Mouse (Mus musculus): ENCODE data around the gene Actl7b. TPM values are rescaled to one million over a fixed set of nuclear protein-coding genes. Genes with fewer than 3 reads are reported as not detected.

Gene Actl7b
- total RNA-seq (2021): under 1 TPM in 1 of 2 experiments, not detected in 1; 0.24 TPM
- long read RNA-seq, experiment 1: 0 reads
- long read RNA-seq, experiment 2: 0 reads

DNA sequence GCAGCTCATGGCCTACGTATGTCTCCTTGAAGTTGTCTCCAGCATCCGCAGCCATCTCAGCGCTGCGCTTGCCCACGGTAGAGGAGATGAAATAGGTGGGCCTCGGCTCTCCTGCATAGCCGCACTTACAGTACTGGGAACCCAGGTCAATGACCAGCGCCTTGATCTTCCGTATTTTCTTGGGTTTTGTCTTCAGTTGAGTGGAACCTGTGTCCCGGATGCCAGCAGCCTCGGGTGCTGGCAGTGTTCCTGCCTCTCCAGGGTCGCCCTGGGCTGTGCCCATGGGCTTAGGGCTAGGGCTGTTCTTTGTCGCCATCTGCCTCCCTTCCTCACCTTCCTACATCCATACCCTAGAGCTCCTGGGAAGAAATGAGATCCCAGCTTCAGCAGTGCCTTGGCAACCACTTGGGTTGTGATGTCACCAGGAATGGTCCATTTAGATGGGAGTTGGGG, at the start of gene Actl7b:
Gene Actl7b, minus strand, starts transcription at position 403 of the 453 bp plus-strand sequence.
- intact Hi-C loops (cut with DNase I): no loop called here
- no peak for DNase-seq (ENCODE audit: low spot score in 2 of 2)

DNA sequence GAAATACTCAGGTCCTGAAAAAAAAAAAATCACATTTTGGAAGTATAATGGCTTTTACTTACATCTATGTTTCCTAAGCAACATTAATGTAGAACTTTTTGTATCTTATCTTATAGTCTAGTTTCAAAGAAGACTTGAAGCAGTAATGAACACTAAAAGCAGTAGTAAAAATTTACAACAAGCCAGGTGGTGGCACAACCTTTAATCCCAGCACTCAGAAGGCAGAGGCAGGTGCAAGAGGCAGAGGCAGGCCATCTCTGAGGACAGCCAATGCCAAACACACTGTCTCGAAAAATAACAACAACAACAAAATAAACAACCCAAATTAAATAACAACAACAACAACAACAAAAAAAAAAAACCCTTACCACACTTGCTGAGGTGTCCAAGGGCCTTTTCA, 29.8 kb upstream of the Actl7b start:
- DNase-seq (ENCODE audit: low spot score in 2 of 2): no peak
- intact Hi-C loops (cut with DNase I): no loop called here

DNA sequence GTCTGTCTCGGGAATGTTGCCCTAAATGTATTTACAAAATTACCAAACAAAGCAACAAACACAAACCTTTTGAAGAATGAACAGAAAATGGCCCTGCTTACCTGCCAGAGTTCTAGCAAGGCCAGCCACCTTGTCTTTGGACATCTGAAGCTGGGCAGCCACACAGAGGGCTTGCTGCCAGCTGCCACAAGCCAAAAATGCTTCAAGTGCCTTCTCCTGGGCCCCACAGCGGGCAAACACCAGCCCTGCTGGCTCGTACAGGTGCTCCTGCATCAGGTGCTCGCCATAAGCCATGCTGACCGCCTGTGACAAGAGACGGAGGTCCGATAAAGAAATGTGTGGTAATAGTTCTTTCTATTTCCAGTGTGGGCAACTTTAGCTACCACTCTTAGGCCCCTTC, 27.7 kb upstream of the Actl7b start:
- intact Hi-C loops (cut with DNase I): no loop called here
- DNase-seq (ENCODE audit: low spot score in 2 of 2): no peak

DNA sequence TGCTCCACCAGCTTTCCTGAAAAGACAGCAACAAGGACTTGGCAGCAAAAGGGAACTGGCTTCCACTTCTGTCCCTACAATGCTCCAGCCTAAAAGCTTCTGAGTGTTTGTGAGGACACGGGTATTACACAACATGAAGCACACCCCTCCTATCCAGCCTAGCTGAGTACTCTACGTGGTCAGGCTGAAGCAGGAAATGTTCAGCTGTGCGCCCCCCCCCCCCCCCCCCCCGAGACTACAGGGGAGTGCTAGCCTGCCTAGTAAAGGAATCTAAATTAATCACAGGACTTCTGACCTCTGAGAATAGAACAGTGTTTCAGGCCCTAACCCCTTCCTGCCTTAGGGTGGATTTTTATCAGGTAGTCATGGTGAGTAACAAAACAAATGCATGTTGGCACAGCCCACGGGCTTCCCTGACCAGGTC, 26.6 kb upstream of the Actl7b start:
- intact Hi-C loops (cut with DNase I): no loop called here
- DNase-seq (ENCODE audit: low spot score in 2 of 2): peak in 1 of 2 experiments; percentile 38

DNA sequence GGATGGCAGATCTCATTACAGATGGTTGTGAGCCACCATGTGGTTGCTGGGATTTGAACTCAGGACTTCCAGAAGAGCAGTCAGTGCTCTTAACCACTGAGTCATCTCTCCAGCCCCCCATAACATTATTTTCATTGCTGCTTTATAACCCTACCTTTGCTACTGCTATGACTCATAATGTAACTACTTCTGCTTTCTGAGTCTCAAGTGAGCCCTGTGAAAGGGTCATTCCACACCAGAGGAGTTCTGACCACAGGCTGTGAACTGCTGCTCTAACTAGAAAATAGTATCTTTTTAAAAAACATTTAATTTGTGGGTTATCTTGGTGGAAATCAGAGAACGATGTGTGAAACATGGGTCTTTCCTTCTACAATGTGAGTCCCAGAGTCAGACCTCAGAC, 16.4 kb upstream of the Actl7b start:
- intact Hi-C loops (cut with DNase I): no loop called here
- no peak for DNase-seq (ENCODE audit: low spot score in 2 of 2)

DNA sequence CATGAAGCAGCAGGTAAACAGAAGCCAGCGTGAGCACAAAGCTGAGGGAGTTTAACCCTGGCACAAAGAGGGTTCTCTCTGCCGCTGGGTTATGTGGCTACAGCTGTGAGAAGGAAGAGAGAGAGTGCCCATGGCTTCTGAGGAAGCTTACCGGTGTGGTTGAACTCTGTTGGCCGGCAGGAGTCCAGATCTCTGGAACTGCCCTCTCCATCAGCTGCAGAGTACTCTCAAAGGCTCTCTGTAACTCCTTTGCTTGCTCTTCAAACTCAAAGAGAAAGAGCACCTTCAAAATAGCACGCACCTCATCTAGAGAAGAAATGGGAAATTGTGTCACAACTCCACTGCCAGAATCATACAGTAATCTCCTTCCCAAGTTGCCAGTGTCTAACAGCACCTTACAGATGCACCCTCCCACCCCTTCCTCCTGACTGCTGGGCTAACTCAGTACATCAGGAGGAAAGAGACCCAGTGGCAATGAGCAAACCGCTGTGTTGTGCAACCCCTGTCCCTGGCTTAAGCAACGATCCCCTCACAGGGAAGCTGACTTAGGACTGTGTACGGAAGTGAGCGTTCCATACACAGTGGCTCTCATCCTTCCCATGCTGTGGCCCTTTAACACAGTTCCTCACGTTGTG, 15.8 kb upstream of the Actl7b start:
- DNase-seq (ENCODE audit: low spot score in 2 of 2): no peak
- intact Hi-C loops (cut with DNase I): no loop called here

DNA sequence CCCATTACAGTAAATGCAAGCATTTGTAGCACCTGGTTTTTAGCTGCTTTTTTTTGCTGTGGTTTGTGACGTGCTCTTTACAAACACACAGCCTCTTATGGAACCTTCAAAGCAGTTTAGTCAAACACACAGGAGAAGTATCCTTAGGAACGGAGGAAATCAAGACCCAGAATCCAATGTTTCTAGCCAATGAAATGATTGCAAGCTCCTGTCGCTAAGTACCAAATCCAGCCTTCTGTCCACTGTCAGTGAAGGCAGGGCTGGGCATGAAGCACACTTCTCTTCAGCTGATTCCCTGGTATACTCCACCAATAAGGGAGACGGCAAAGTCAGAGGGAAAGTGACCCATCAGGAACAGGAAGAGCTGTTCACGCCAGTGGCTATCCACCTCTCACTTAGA, 14.8 kb upstream of the Actl7b start:
- DNase-seq (ENCODE audit: low spot score in 2 of 2): no peak
- intact Hi-C loops (cut with DNase I): no loop called here

DNA sequence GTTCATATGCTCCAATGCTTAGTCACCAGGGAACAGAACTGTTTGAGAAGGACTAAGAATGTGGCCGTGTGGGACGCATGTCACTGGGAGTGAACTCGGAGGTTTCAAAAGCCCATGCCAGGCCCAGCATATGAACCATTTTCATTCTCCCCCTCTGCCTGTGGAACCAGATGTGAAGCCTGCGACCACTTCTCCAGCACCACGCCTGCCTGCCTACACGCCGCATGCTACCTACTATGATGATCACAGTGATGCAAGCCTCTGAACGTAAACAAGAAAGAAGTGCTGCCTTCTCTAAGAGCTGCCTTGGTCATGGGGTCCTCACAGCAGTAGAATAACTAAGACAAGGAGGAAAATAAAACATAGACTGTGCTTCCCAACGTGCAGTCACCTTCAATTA, 6.2 kb upstream of the Actl7b start:
- intact Hi-C loops (cut with DNase I): no loop called here
- DNase-seq (ENCODE audit: low spot score in 2 of 2): no peak

DNA sequence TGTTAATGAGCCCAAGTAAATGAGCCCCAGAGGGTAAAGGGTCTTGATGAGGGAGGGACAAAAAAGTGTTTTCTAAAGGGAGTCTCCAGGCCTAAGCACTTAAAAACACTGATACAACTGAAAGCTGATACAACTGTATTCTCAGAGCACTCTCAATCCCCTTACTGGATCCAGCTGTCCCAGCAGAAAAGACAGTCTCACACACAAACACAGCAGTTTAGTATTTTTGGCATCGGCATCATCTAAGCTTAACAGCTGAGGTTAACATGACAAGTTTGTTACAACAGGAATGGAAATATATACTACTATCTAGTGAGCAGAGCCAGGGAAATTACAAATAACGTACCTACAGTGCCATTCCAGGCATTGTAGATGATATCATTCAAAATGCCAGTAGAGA, 5.1 kb upstream of the Actl7b start:
- no peak for DNase-seq (ENCODE audit: low spot score in 2 of 2)
- intact Hi-C loops (cut with DNase I): no loop called here

DNA sequence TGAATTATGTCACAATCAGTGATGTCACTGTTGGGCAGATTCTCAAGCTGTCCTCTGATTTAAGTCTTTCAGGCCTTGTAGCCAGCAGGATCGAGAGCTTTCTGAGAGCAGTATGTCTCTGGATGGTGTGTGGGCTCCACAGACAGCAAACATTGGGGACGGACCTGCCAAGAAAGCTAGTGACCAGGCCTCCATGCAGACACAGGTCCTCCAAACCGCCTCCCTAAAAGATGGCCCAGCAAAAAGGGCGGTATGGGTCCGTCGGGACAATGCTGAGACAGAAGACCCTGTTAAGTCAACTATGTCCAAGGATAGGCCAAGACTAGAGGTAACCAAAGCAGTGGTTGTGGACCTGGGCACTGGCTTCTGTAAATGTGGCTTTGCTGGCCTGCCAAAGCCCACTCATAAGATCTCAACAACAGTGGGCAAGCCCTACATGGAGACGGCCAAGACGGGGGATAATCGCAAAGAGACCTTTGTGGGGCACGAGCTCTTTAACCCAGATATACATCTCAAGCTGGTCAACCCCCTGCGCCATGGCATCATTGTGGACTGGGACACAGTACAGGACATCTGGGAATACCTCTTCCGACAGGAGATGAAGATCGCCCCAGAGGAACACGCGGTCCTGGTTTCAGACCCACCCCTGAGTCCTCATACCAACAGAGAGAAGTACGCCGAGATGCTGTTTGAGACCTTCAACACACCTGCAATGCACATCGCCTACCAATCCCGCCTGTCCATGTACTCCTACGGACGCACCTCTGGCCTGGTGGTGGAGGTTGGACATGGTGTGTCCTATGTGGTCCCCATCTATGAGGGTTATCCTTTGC, 2.3 kb upstream of the Actl7b start, which contains the start of gene Actl7a:
Gene Actl7a, plus strand, starts transcription at position 51 of the 833 bp plus-strand sequence.
- intact Hi-C loops (cut with DNase I): no loop called here

DNA sequence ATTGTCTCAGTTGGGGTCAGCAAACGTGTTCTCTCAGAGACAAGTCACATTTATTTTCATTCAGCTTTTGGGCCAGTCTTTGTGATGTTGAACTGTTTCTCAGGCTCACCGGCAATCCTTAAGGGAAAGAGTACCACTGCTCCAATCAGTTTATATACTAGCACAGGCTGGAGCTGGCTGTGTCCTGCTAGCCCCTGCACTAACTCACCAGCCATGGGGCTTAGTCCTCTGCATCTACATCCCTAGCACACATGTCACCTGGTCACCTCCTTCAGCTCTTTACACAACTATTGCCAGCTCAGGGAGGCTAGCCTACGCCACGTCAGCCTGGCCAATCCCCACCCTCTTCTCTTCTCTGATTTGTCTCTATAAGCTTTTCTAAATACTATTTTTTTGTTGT, 1.5 kb upstream of the Actl7b start:
- no peak for DNase-seq (ENCODE audit: low spot score in 2 of 2)
- intact Hi-C loops (cut with DNase I): no loop called here

More for the DNA sequence above, 2.3 kb upstream of the Actl7b start, which contains the start of gene Actl7a:
- DNase-seq (ENCODE audit: low spot score in 2 of 2): no peak

DNA sequence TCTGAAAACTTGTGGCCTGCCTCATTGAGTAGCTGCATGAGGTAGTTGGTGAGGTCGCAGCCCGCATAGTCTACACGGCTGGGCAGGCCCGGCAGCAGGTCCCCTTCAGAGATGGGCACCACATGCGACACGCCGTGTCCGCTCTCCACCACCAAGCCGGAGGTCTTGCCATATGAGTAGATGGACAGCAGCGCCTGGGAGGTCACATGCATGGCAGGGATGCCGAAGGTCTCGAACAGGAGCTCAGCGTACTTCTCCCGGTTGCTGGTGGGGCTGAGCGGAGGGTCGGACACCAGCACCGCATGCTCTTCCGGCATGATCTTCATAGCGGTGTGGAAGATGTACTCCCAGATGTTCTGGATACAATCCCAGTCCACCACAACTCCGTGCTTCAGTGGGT, 632 bp downstream of the Actl7b start:
- DNase-seq (ENCODE audit: low spot score in 2 of 2): no peak
- intact Hi-C loops (cut with DNase I): no loop called here

DNA sequence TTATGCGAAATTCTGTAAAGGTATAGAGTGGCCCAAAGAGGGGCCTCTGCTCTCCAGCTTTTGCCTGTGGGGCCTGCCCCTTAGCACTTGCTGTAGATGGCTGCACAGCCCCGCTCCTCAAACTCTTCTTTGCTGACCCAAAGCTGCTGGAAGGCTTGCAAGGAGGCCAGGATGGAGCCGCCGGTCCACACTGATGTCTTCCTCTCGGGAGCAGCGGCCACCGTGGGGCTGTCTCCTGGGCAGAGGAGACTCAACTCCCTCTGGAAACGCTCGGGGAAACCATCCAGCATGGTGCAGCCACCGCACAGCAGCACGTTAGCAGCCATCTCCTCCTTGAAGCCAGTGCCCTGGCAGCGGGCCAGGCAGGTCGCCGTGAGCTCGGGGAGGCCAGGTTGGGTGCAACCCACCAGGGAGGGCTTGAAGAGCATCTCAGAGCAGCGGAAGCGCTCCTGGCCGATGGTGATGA, 1.2 kb downstream of the Actl7b start, which contains the start of gene Gm26657:
Gene Gm26657, plus strand, starts transcription at position 51 of the 466 bp plus-strand sequence.
- DNase-seq (ENCODE audit: low spot score in 2 of 2): no peak
- intact Hi-C loops (cut with DNase I): no loop called here

DNA sequence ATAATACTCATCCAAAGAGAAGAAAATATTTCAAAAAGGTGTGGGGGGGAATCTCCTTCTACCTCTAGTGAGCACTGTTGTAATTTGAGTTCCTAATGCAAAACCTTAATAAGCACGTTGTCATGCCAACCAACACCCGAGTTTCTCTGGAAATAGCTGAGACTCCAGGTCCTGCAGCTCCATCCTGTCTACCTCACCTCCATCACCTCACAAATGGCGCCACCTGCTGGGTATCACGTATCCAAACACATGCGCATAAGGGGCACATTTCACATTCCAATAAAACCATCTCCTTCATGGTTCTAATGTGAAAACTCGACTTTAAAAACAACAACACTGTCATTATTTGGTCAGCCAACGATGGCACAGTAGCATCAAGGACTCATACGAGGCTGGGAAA, 15.4 kb downstream of the Actl7b start:
- intact Hi-C loops (cut with DNase I): no loop called here
- peak in 1 of 2 experiments; percentile 40 for DNase-seq (ENCODE audit: low spot score in 2 of 2)

DNA sequence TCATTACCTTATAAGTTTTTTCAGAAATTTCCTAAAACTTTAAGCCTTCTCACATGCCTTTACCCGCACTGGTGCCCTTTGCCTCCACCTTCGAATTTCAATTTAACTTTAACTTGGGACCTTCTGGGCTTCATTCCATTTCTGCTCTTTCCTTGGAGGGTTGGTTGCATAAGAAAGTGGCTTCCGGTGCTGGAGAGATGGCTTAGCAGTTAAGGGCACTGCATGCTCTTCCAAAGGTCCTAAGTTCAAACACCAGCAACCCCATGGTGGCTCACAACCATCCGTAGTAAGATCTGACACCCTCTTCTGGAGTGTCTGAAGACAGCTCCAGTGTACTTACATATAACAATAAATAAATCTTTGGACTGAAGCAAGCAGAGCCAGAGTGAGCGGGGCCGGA, 18.0 kb downstream of the Actl7b start:
- intact Hi-C loops (cut with DNase I): no loop called here
- DNase-seq (ENCODE audit: low spot score in 2 of 2): no peak

DNA sequence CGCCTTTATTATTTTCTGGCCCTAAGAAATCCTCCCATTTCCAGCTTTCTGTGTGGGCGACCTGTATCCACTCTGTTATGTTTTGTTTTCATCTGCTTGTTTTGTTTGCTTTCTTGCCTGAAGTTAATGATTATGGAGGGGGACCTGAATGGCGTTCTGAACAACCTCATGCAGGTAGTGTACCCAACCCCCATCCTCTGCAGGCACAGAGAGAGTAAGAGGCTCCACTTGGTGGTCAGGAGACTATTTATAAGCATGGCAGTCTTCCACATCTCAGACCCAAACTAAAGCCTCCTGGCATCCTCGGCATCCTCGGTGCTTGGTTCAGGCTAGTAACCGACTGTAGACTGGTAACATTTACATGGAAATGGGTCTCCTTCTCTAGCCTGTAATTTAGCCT, 18.9 kb downstream of the Actl7b start:
- intact Hi-C loops (cut with DNase I): no loop called here

DNA sequence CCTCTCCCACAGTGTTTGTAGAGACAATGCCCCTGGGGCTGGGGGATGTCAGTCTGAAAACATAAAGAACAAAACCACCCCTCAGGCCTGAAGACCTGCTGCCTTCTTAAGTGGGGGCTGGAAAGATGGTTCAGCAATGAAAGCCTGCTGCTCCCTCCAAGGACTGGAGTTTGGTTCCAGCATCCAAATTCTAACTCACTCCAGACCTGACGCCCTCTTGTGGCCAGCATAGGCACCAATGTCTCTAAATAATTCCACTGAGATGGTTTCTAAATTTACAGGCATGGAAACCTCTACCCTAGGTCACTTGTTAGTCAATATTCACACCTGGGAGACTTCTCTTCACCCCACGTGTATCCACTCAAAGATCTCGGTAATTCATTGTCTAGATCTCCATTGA, 19.8 kb downstream of the Actl7b start:
- no peak for DNase-seq (ENCODE audit: low spot score in 2 of 2)
- intact Hi-C loops (cut with DNase I): no loop called here

More for the DNA sequence above, 18.9 kb downstream of the Actl7b start:
- DNase-seq (ENCODE audit: low spot score in 2 of 2): no peak

DNA sequence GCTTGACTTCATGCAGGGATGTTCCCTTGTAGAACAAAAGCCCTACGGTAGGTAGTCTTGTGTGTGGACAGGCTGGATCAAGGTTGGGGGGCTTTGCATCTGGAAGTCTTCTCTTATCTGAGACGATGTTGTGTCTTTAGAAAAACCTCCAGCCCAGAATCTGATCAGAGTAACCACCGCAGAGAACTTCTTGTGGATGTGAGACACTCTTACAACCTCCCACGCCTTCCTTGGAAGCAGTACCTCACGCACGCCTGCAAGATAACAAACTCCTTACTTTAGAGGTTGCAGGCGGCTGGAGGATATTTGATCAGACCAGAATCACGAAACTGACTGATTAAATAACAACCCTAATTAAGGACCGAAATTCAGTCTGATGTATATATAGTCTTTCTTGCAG, 20.8 kb downstream of the Actl7b start:
- intact Hi-C loops (cut with DNase I): no loop called here
- DNase-seq (ENCODE audit: low spot score in 2 of 2): no peak

DNA sequence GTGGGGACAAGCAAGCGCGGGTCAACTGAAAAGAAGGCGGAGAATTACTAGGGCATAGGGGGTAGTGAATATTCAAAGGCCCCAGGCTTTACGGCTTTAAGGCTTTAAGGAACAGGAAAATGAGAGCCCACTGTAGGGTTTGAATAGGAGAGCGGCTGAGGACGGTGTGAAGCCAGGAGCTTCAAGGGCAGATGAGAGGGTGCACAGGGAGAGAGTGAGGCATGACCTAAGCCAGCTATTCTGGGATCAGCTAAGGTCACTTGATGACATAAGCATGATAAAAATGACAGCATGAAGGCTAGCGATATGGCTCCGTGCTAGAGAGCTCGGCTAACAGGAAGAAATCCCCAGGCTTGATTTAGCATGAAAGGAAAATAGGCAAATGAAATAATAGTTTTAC, 21.8 kb downstream of the Actl7b start:
- intact Hi-C loops (cut with DNase I): no loop called here
- DNase-seq (ENCODE audit: low spot score in 2 of 2): no peak

DNA sequence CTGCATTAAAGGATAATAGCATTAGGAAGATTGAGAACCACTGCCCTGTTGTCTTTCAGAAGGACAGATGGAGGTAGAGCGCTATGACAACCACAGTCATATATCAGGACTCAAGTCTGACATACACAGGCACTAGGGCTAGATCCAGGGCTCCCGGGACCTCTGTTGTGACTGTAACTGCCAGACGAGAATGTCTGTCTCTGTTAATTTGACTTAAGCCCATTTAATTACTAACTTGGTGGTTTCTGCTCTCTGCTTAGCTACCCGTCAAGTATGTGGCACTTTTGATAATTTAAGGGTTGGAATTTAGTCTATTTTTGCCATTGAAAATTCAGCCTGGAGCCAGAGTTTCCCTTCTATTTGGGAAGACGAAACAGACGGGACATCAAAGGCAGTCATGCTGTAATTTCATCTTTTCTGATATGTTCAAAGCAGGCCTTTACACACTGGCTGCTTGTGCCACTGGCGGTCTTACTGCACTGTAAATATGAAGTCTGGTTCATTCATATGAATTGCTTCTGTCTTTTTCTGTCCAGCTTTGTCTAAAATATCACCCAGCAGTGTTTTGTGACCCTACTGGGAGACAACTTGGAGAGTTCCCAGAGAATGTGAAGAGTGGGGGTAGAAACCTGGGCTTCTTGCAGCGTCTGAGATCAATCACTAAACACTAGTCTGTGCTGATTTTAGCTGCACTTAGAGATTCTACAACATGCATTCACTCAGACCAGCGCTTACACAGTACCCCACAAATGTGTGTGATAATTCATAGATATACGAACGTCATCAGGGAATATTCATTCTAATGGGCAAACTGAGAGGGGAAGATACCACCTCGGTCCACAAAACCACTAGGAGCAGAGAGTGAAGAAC, 22.4 kb downstream of the Actl7b start:
- intact Hi-C loops (cut with DNase I): no loop called here

More for the DNA sequence above, 22.4 kb downstream of the Actl7b start:
- no peak for DNase-seq (ENCODE audit: low spot score in 2 of 2)
